Mouse (Mus musculus): Measurements from ENCODE around the gene 4930474N05Rik.
A peak's percentile ranks its signal among the peaks of the same experiment; 100 is the strongest.

4930474N05Rik gene

DNA sequence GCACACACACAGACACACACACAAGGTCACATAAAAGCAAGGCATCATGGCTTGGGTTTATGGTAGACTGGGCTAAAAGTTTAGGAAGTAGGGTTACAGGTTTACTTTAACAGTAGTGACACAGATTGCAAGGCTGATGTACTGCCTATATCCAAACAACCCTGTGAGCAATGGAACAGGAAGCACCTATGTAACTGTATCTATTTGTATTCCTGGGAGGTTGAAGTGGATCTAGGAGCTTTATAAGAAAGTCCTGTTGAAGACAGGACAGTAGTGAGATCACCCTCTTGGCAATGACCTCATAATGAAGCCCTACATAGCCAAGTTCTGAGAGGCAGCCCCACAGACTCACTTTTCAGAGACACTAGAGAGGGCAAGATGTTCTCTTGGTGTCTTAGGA is at the start of gene 4930474N05Rik:
Gene 4930474N05Rik (plus strand): TSS at position 301 of the 400 bp plus-strand sequence.
- no peak for DNase-seq (ENCODE audit: low spot score in 2 of 2)

DNA sequence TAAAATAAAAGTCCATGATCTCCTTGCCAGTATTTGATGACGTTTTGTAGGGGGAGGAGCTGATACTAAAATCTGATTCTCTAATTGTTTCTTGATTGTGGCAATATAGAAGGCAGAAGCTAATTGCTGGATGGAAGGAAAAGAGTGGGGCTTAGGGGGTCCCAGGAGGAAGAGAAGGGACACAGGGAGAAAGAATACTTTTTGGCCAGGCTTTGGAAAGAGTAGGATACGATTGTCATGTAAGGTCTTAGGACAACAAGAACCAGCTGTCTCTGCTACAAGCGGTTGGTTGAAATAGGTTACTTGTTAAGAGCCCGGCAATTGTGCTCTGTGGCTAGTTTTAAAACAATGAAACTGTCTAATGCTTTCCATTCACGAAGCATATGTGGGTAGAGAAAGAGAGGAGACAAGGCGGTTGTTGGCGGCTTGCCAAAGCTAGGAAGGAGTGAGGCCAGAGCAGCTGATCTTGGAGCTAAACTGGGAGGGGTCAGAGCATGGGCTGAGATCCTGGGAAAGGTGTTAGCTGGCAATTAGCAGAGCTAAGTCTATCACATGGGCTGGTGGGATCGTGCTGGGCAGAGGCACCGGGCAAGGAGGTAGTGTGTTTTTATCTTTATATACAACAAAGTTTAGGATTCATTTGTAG is 45.8 kb upstream of the 4930474N05Rik start:
- DNase-seq (ENCODE audit: low spot score in 2 of 2): peak in 1 of 2 experiments; percentile 4

DNA sequence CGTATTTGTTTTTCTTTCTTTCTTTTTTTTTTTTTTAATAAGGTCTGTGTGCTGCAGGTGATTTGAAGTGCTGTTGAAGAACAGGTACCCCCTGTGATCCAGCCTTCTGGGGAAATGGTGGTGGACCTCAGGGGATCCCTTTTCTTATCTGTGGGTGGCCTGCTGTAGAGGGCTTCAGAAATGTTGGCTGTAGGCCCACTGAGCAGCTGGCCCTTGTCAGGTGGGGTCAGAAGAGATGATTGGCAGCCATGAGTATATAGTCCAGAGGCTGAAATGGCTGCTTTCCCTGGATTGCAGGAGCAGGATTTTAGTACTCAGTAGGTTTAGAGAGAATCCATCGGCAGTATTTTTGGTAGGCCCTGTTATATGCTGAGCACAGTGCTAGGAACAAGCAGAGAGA is 41.4 kb upstream of the 4930474N05Rik start:
- no peak for DNase-seq (ENCODE audit: low spot score in 2 of 2)

DNA sequence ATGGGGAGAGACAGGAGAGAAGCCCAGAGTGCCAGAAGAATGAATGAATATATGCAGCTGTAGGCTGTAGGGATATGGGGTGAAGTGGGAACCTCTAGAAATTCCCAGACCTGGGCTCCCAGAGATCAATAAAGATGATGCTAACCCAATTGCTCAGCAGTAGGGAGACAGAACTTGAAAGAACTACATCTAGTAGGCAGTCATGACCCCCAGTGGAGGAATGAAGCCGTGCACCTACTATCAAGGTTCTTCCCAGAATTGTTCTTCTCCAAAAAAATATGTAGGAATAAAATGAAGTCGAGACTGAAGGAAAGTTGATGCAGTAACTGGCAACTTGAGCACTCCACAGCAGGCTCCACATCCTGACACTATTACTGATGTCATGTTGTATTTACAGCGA is 3.8 kb downstream of the 4930474N05Rik start:
- DNase-seq (ENCODE audit: low spot score in 2 of 2): no peak

DNA sequence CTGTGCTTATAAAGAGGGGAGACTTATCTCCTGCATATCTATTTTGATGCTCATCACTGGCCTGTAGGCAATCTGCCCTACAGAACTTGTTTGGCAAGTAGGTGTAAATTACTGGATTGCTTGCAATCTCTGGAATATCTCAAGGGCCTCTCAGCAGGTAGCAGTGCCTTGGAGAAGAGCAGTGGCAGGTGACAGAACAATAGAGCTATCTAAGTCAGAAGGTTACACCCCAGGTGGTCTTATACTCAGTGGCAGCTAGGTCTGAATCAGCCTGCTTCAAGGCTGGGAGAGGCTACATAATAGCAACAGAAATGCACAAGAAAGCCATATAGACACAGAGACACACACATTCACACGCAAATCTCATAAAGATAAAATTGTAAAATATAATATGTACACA is 4.9 kb downstream of the 4930474N05Rik start:
- no peak for DNase-seq (ENCODE audit: low spot score in 2 of 2)

DNA sequence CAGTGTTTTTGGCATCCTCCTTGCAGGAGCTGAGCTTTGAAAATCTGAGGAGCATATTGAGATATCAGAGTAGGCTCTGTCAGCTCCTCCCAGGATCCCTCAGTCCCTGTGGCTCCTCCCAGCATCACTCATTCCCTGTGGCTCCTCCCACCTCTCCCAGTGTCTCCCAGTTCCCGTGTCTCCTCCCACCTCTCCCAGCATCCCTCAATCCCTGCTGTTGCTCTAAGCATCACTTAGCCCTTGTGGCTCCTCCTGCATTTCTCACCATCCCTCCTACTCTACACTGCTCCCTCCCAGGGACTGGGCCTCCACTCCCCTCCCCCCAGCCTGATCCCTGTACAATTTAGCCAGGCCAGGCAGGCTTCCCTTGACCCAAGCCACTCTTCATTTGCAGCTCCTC is 6.0 kb downstream of the 4930474N05Rik start:
- no peak for DNase-seq (ENCODE audit: low spot score in 2 of 2)

DNA sequence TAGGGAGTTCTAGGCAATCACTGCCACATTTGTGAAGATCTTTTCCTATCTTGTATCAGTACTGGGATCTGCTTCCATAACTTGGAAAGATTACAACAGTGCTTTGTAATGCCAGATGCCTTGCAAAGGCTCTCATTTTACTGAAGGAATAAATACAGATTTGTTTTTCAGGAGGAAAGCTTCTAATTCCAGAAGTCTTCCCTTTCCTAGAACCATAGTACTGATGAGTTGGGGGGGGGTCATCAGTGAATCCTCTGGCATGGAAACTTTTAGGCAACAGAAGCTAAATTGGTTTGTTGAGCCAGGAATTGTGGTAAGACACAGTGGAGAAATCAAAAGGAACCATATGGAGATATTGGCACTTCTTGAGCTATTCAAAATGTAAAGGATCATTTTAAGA is 19.8 kb downstream of the 4930474N05Rik start:
- DNase-seq (ENCODE audit: low spot score in 2 of 2): no peak

DNA sequence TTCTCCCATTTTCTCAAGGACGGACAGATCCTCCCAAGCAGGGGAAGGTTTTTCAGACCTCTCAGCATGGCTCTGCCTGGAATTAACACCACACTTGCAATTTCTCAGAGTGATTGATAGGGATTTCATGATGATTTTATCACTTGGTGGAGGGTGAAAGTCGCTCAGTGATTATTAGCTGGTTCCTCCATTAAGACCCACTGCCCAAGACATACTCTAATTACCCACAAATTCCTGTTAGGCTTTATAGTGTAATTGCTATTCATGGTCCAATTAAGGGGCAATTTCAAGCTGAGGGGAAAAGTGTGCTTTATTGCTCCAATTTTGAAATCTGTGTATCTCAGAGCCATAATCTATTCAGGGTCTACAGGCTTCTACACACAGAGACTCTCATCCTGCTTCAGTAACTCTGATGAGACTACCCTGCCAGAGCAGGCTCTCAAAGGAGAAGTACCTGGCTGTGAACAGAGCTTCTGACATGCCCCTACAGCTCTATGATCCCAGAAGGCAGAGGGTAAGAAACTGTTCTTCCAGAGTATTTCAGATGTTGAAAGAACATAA is 29.1 kb downstream of the 4930474N05Rik start:
- DNase-seq (ENCODE audit: low spot score in 2 of 2): no peak

DNA sequence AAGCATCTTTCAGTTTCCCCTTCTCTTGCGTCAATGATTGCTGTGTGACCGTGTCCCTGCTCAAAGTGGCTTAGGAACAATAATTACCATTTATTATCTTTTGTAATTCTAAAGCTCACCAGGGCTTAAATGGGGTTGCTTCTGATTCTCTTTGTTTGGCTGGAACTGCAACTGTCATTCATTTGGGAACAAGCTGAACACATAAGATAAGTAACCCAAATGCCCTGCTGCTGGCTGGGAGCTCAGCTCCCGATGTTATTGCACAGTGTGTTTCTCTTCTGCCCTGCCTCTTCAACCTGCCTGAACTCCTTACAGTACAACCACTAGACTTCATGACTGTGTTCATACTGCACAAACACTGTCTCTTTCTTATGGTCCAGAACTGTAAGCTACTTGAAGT is 41.0 kb downstream of the 4930474N05Rik start:
- DNase-seq (ENCODE audit: low spot score in 2 of 2): no peak

DNA sequence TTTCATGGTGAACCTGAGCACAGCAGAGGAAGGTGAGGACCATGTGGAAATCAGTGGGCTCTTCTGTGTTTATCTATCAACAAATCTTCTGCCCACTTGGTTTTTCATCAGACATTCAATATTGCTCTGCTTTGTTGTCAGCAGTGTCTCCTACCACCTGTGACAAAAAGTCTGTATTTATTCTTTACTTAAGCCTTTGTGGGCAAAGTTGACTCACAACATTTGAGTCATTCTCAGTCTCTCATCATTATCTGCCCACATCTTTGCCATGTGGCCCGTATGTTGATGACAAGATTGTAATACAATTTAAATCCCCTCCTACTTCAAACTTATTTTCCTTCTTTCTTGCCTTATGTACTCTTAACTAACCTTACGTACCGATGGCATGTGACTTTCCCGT is 43.0 kb downstream of the 4930474N05Rik start:
- DNase-seq (ENCODE audit: low spot score in 2 of 2): no peak

DNA sequence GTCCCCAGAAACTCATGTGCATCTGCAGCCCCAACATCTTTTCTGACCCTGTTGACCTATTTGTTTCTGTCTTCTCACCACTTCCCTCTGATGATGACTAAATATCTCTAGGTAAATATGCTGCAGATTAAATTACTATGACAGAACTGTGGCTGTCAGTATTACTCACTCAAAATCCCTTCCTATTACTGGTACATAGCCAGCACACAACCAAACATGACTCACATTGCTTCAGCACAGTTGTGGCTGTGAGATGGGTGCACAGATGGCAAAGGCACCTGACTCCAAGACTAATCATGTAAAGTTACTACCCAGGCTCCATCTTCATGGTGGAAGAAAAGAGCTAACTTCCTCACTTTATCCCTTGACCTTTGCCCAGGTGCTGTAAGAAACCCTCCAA is 50.5 kb downstream of the 4930474N05Rik start:
- DNase-seq (ENCODE audit: low spot score in 2 of 2): no peak

Measured in right cerebral cortex, postnatal 36 days (tissue).